Mouse (Mus musculus): ENCODE measurements around the gene Atp13a1.

DNA sequence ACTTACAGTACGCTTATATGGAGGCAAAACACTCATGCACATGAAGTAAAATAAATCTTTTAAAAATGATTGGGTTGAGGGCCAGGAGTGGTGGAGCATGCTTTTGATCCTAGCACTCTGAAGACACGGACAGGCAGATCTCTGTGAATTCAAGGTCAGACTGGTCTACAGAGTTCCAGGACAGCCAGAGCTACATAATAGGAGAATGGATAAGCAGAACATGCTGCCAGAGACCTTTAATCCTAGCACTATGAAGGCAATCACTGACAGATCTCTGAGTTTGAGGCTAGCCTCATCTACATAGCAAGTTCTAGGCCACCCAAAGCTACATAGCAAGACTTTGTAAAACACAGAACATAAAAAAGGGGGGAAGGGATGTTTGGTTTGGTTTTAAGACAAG lies 18.9 kb upstream of the Atp13a1 start:
- no peak for TF ChIP-seq CTCF (IDR thresholded peaks at IDR 0.05; ENCODE audit: extremely low read depth, insufficient read depth, insufficient read length, insufficient replicate concordance)
- TF ChIP-seq POLR2A (IDR thresholded peaks at IDR 0.05; ENCODE audit: low read depth, low read length), result no peak
